Mouse (Mus musculus): ENCODE results near the gene Rac3. TPM values are rescaled to one million over a fixed set of nuclear protein-coding genes. Genes with fewer than 3 reads are reported as not detected.

Gene Rac3
- total RNA-seq, 1 experiment: 20.1 TPM

DNA sequence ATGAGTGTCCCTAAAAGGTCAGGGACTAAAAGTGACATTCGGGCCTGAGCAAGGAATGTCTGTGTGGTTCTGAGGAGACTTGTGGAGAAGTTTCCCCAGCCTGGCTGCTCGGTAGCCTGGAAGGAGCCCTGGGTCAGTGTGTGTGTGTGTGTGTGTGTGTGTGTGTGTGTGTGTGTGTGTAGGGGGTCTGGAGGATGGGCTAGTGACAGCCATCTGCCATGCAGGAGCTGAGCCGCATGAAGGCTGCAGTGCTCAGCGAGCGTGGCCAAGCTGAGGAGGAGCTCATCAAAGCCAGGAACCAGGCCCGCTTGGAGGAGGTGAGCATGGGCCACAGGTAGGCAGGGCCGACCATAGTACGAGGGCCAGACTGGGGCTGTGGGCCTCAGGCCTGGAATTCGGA is 2.0 kb upstream of the Rac3 start:
- in situ Hi-C loops (cut with MboI; ENCODE audit: low sequenced_read_pairs in 2 of 2, unreplicated experiment in 2 of 2): no loop called here
- Histone ChIP-seq H3K9ac (ENCODE audit: insufficient read depth, low read depth, low read length, poor library complexity, severe bottlenecking) (no peak overlapping the region), H3K4me3 (ENCODE audit: insufficient read depth in 1 of 2, low read depth in 1 of 2, low read length in 2 of 2, poor library complexity in 1 of 2, severe bottlenecking in 1 of 2) (no peak overlapping the region), H3K9me3 (ENCODE audit: control insufficient read depth, insufficient read depth, low read depth, low read length) (no peaks in the 10 kb centered on the region), H3K27ac (ENCODE audit: insufficient read depth, low read depth, low read length, poor library complexity, severe bottlenecking) (no peak overlapping the region), H3K36me3 (ENCODE audit: control insufficient read depth, insufficient read depth, low read length, poor library complexity, severe bottlenecking) (peaks cover 14% of the 10 kb centered on the region; the same call in 1 of the 2 replicates), H3K4me1 (ENCODE audit: control insufficient read depth in 2 of 2, insufficient read depth in 2 of 2, low read length in 2 of 2, poor library complexity in 1 of 2) (peaks cover 0 to 3% of the 10 kb centered on the region in 2 experiments; a peak in 2 of 4 replicates)
- TF ChIP-seq HCFC1 (IDR thresholded peaks at IDR 0.05; ENCODE audit: borderline replicate concordance, insufficient read depth, low read length) (no peak), ZC3H11A (IDR thresholded peaks at IDR 0.05; ENCODE audit: borderline replicate concordance, low read depth, low read length) (no peak), CHD2 (IDR thresholded peaks at IDR 0.05; ENCODE audit: low read depth, low read length) (no peak), MAFK (IDR thresholded peaks at IDR 0.05; ENCODE audit: insufficient read depth, low read depth, low read length) (no peak), ZNF384 (IDR thresholded peaks at IDR 0.05; ENCODE audit: low read depth, low read length) (no peak)
- no peak for DNase-seq (ENCODE audit: low read depth, low spot score)

GRCm38 (mm10) chr11:120719841-120720376 is 1.4 kb upstream of the Rac3 start:
- Histone ChIP-seq H3K9me3 (ENCODE audit: control insufficient read depth, insufficient read depth, low read depth, low read length) (no peaks in the 10 kb centered on the region), H3K4me3 (ENCODE audit: insufficient read depth in 1 of 2, low read depth in 1 of 2, low read length in 2 of 2, poor library complexity in 1 of 2, severe bottlenecking in 1 of 2) (no peak overlapping the region), H3K27ac (ENCODE audit: insufficient read depth, low read depth, low read length, poor library complexity, severe bottlenecking) (no peak overlapping the region), H3K4me1 (ENCODE audit: control insufficient read depth in 2 of 2, insufficient read depth in 2 of 2, low read length in 2 of 2, poor library complexity in 1 of 2) (peaks cover 0 to 3% of the 10 kb centered on the region in 2 experiments; a peak in 2 of 4 replicates), H3K36me3 (ENCODE audit: control insufficient read depth, insufficient read depth, low read length, poor library complexity, severe bottlenecking) (peaks cover 15% of the 10 kb centered on the region; the same call in 1 of the 2 replicates), H3K9ac (ENCODE audit: insufficient read depth, low read depth, low read length, poor library complexity, severe bottlenecking) (no peak overlapping the region)
- in situ Hi-C loops (cut with MboI; ENCODE audit: low sequenced_read_pairs in 2 of 2, unreplicated experiment in 2 of 2): no loop called here
- no peak for DNase-seq (ENCODE audit: low read depth, low spot score)
- TF ChIP-seq MAFK (IDR thresholded peaks at IDR 0.05; ENCODE audit: insufficient read depth, low read depth, low read length): no peak
- TF ChIP-seq ZNF384 (IDR thresholded peaks at IDR 0.05; ENCODE audit: low read depth, low read length): no peak
- TF ChIP-seq ZC3H11A (IDR thresholded peaks at IDR 0.05; ENCODE audit: borderline replicate concordance, low read depth, low read length): no peak
- no peak for TF ChIP-seq HCFC1 (IDR thresholded peaks at IDR 0.05; ENCODE audit: borderline replicate concordance, insufficient read depth, low read length)
- TF ChIP-seq CHD2 (IDR thresholded peaks at IDR 0.05; ENCODE audit: low read depth, low read length): no peak

- peak overlapping the region; percentile 59 to 68 for H3K4me3 ChIP-seq (ENCODE audit: insufficient read depth in 1 of 2, low read depth in 1 of 2, low read length in 2 of 2, poor library complexity in 1 of 2, severe bottlenecking in 1 of 2)
- H3K9ac ChIP-seq (ENCODE audit: insufficient read depth, low read depth, low read length, poor library complexity, severe bottlenecking): peak overlapping the region; percentile 38
- H3K4me1 ChIP-seq (ENCODE audit: control insufficient read depth in 2 of 2, insufficient read depth in 2 of 2, low read length in 2 of 2, poor library complexity in 1 of 2): peaks cover 0 to 3% of the 10 kb centered on the region in 2 experiments; a peak in 2 of 4 replicates
- peak; percentile 98 for DNase-seq (ENCODE audit: low read depth, low spot score)
- no peak overlapping the region for H3K27ac ChIP-seq (ENCODE audit: insufficient read depth, low read depth, low read length, poor library complexity, severe bottlenecking)
- no peak for TF ChIP-seq CHD2 (IDR thresholded peaks at IDR 0.05; ENCODE audit: low read depth, low read length)
- TF ChIP-seq HCFC1 (IDR thresholded peaks at IDR 0.05; ENCODE audit: borderline replicate concordance, insufficient read depth, low read length): peak; percentile 51; the same call in 1 of the 2 replicates
- no peak for TF ChIP-seq ZNF384 (IDR thresholded peaks at IDR 0.05; ENCODE audit: low read depth, low read length)
- TF ChIP-seq ZC3H11A (IDR thresholded peaks at IDR 0.05; ENCODE audit: borderline replicate concordance, low read depth, low read length): peak; percentile 97
- TF ChIP-seq MAFK (IDR thresholded peaks at IDR 0.05; ENCODE audit: insufficient read depth, low read depth, low read length): 0 out of 2 replicates have a peak, but pooled peaks have one; percentile 19
- H3K36me3 ChIP-seq (ENCODE audit: control insufficient read depth, insufficient read depth, low read length, poor library complexity, severe bottlenecking): peaks cover 20% of the 10 kb centered on the region
- H3K9me3 ChIP-seq (ENCODE audit: control insufficient read depth, insufficient read depth, low read depth, low read length): no peaks in the 10 kb centered on the region
- in situ Hi-C loops (cut with MboI; ENCODE audit: low sequenced_read_pairs in 2 of 2, unreplicated experiment in 2 of 2): no loop called here
Measured at GRCm38 (mm10) chr11:120720450-120720849, 820 bp upstream of the Rac3 start.

DNA sequence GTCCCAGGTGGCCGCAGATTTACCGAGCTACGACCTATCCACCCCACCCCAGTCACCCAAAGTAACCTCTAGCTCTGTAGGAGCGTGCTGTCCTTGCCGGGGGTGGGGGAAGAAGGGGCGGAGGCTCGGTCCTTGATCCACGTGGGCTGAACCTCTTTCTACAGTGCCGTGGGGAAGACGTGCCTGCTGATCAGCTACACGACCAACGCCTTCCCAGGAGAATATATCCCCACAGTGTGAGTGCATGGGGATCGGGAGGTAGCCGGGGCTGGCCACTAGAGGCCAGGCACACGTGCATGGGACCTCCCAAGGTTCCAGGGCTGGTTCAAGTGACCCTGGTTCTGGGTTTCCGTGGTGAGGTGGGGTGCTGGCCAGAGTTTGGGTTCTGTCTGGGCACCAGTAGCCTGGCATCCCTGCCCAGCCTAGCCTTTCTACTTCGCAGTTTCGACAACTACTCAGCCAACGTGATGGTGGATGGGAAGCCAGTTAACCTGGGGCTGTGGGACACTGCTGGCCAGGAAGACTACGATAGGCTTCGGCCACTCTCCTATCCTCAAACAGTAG is 879 bp downstream of the Rac3 start:
- H3K9ac ChIP-seq (ENCODE audit: insufficient read depth, low read depth, low read length, poor library complexity, severe bottlenecking): peak overlapping the region; percentile 56; the same call in 1 of the 2 replicates
- in situ Hi-C loops (cut with MboI; ENCODE audit: low sequenced_read_pairs in 2 of 2, unreplicated experiment in 2 of 2): no loop called here
- H3K4me1 ChIP-seq (ENCODE audit: control insufficient read depth in 2 of 2, insufficient read depth in 2 of 2, low read length in 2 of 2, poor library complexity in 1 of 2): peaks cover 0 to 6% of the 10 kb centered on the region in 2 experiments; a peak in 2 of 4 replicates
- DNase-seq (ENCODE audit: low read depth, low spot score): no peak
- H3K27ac ChIP-seq (ENCODE audit: insufficient read depth, low read depth, low read length, poor library complexity, severe bottlenecking): no peak overlapping the region
- no peak for TF ChIP-seq MAFK (IDR thresholded peaks at IDR 0.05; ENCODE audit: insufficient read depth, low read depth, low read length)
- H3K9me3 ChIP-seq (ENCODE audit: control insufficient read depth, insufficient read depth, low read depth, low read length): no peaks in the 10 kb centered on the region
- H3K4me3 ChIP-seq (ENCODE audit: insufficient read depth in 1 of 2, low read depth in 1 of 2, low read length in 2 of 2, poor library complexity in 1 of 2, severe bottlenecking in 1 of 2): peak overlapping the region; percentile 59 to 68
- H3K36me3 ChIP-seq (ENCODE audit: control insufficient read depth, insufficient read depth, low read length, poor library complexity, severe bottlenecking): peaks cover 24% of the 10 kb centered on the region

All from ES-E14 (cell line).